Comparison of ENCODE assay signal across 8 mouse cellular contexts in the genomic region with DNA sequence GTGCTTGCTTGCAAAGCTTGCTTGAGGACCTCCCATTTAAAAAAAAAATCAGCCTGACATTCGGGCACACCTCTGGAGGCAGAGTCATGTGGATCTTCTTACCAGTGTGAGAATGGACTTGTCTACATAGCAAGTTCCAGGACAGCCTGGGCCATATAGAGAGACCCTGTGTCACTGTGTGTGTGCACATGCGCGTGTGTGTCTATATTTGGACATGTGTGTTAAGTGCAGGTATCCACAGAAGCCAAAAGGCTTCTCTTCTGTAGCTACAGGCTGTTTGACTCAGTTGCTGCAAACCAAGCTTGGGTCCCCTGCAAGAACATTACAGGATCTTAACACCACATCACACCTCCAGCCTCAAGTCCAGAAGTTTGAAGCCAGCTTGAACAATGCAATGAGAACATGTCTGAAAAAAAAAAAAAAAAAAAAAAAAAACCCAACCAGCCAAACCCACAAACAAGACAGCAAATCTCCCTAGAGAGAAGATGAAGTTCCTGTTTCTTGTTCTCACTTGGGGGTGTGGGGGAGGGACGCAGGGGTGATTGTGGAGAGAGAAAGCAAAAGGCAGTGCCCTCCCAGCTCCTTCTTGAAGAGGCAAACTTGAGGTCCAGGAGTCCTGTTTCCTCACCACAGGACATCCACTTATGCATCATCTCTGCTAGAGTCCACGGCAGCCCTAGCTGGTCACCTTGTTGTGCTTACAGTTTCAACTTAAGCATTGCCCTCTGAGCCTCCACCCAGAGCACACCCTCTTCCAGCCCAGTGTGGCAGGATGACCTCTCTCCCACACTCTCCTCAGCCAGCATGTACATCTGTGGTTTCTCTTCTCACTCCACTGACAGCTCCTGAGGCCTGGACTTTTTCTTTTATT. TPM values are rescaled to one million over a fixed set of nuclear protein-coding genes. Genes with fewer than 3 reads are reported as not detected.
DNase-seq lines count a peak whose midpoint lies in the region; ATAC-seq and TF ChIP-seq lines count a peak whose summit lies in the region.
"Had no signal": no experiment of that assay in that cellular context is flagged by ENCODE, and none has a peak within 500 bp of the region (broad histone marks: within the 10 kb centered on the region; RNA-seq: fewer than 3 reads in every experiment).

No protein-coding gene starts in this region.

- peak overlapping the region; percentile 89 for H3K4me2 ChIP-seq in CH12.LX (ENCODE audit: insufficient read depth, low read depth, poor library complexity, severe bottlenecking)
- H3K4me2 ChIP-seq in intestine, embryonic 15.5 days (replicated peaks) = no peak overlapping the region
- peak overlapping the region; percentile 57 for H3K4me2 ChIP-seq in myocyte (ENCODE audit: low read depth)
- H3K4me2 ChIP-seq in midbrain, embryonic 13.5 days (replicated peaks) = no peak overlapping the region

- dilution Hi-C loops in CH12.LX (cut with MboI; ENCODE audit: extremely low pct_ligation_motif_present, extremely low pct_unique_long_range_greater_than_20kb, low sequenced_read_pairs) = no loop called here

- 17% methylated on average over 5 of the region's 5 CpGs for WGBS in bone marrow, adult 2 months
- 58% methylated on average over 5 of the region's 5 CpGs for WGBS in intestine, embryonic 15.5 days
- WGBS in midbrain, embryonic 13.5 days = 82% methylated on average over 5 of the region's 5 CpGs

- H3K4me3 ChIP-seq in CH12.LX (replicated peaks in 1 of 3; ENCODE audit: low read depth in 2 of 3, low read length in 2 of 3, poor library complexity in 1 of 3) (peak overlapping the region in 1 of 3 experiments; percentile 22), myocyte (no peak overlapping the region)
- H3K4me3 ChIP-seq in bone marrow, adult 2 months (replicated peaks; ENCODE audit: control insufficient read depth, low read depth, low read length) = no peak overlapping the region
- H3K4me3 ChIP-seq in intestine, embryonic 15.5 days (replicated peaks) = no peak overlapping the region
- no peak overlapping the region for H3K4me3 ChIP-seq in midbrain, embryonic 13.5 days (replicated peaks)

- TF ChIP-seq POLR2A in CH12.LX (IDR thresholded peaks at IDR 0.05; ENCODE audit: low read depth, low read length) (0 out of 2 replicates have a peak, but pooled peaks have one; percentile 43), myocyte (IDR thresholded peaks at IDR 0.05; ENCODE audit: insufficient read length, low read depth) (no peak)
- no peak for TF ChIP-seq POLR2A in bone marrow, adult 2 months (IDR thresholded peaks at IDR 0.05; ENCODE audit: borderline replicate concordance, control insufficient read depth, low read depth, low read length)

- peaks cover 15% of the 10 kb centered on the region for H3K9me3 ChIP-seq in CH12.LX (replicated peaks; ENCODE audit: low read length)
- H3K9me3 ChIP-seq in intestine, embryonic 15.5 days = no peaks in the 10 kb centered on the region
- H3K9me3 ChIP-seq in midbrain, embryonic 13.5 days = 0 out of 2 replicates have a peak, but pooled peaks cover 8% of the 10 kb centered on the region

- H3K36me3 ChIP-seq in CH12.LX (replicated peaks in 1 of 2; ENCODE audit: control insufficient read depth in 1 of 2, insufficient read depth in 1 of 2, low read length in 1 of 2) = no peaks in the 10 kb centered on the region
- no peaks in the 10 kb centered on the region for H3K36me3 ChIP-seq in intestine, embryonic 15.5 days
- no peaks in the 10 kb centered on the region for H3K36me3 ChIP-seq in myocyte (ENCODE audit: control insufficient read depth, insufficient read depth)
- H3K36me3 ChIP-seq in midbrain, embryonic 13.5 days = no peaks in the 10 kb centered on the region

- no peak overlapping the region for H3ac ChIP-seq in myocyte (ENCODE audit: control insufficient read depth, insufficient read length)

- no peaks in the 10 kb centered on the region for H3K79me2 ChIP-seq in CH12.LX (replicated peaks; ENCODE audit: control insufficient read depth, extremely low read depth, insufficient read depth, poor library complexity, severe bottlenecking)
- H3K79me2 ChIP-seq in myocyte (ENCODE audit: control insufficient read depth, insufficient read depth) = no peaks in the 10 kb centered on the region

- no peak for TF ChIP-seq CTCF in CH12.LX (conservative IDR thresholded peaks at IDR 0.05 in 1 of 2, IDR thresholded peaks at IDR 0.05 in 1 of 2; ENCODE audit: low read depth in 2 of 2, low read length in 2 of 2)
- no peak for TF ChIP-seq CTCF in bone marrow, adult 2 months (IDR thresholded peaks at IDR 0.05; ENCODE audit: control insufficient read depth, insufficient read depth, low read length)

- 0 out of 2 replicates have a peak, but pooled peaks have one; percentile 23 for ATAC-seq in intestine, embryonic 15.5 days
- ATAC-seq in midbrain, embryonic 13.5 days = no peak
- ATAC-seq: hindbrain, postnatal 0 days had no signal

- peak; percentile 82 for TF ChIP-seq EP300 in CH12.LX (IDR thresholded peaks at IDR 0.05; ENCODE audit: low read length)

- in situ Hi-C loops in CH12.LX (cut with MboI; ENCODE audit: low pct_ligation_motif_present, low pct_unique_long_range_greater_than_20kb, low sequenced_read_pairs) = no loop called here

- peaks cover 16 to 53% of the 10 kb centered on the region in 2 experiments for H3K4me1 ChIP-seq in CH12.LX (ENCODE audit: control insufficient read depth in 1 of 2, insufficient read depth in 2 of 2)
- peaks cover 12% of the 10 kb centered on the region for H3K4me1 ChIP-seq in bone marrow, adult 2 months (ENCODE audit: control insufficient read depth, insufficient read depth, low read length)
- H3K4me1 ChIP-seq in intestine, embryonic 15.5 days (replicated peaks) = 0 out of 2 replicates have a peak, but pooled peaks cover 2% of the 10 kb centered on the region
- no peaks in the 10 kb centered on the region for H3K4me1 ChIP-seq in midbrain, embryonic 13.5 days (replicated peaks)

- no peak for TF ChIP-seq RAD21 in CH12.LX (IDR thresholded peaks at IDR 0.05; ENCODE audit: low read depth, low read length)

- peak overlapping the region; percentile 55; the same call in 1 of the 2 replicates for H3K9ac ChIP-seq in CH12.LX (ENCODE audit: insufficient read depth, low read depth)
- no peak overlapping the region for H3K9ac ChIP-seq in intestine, embryonic 15.5 days
- H3K9ac ChIP-seq in midbrain, embryonic 13.5 days (replicated peaks) = no peak overlapping the region

- H3K27me3 ChIP-seq in CH12.LX (replicated peaks) (no peaks in the 10 kb centered on the region), myocyte (ENCODE audit: control insufficient read depth, insufficient read depth, insufficient read length) (no peaks in the 10 kb centered on the region)
- no peaks in the 10 kb centered on the region for H3K27me3 ChIP-seq in intestine, embryonic 15.5 days (replicated peaks)
- no peaks in the 10 kb centered on the region for H3K27me3 ChIP-seq in midbrain, embryonic 13.5 days

- peak; percentile 91 for DNase-seq in CH12.LX (ENCODE audit: extremely low read depth)
- no peak for DNase-seq in cerebellum, postnatal 36 days
- no peak for DNase-seq in urinary bladder, postnatal 14 days (ENCODE audit: low spot score)

- H3K27ac ChIP-seq in CH12.LX (ENCODE audit: insufficient read depth, low read depth) = peak overlapping the region; percentile 96
- peak overlapping the region; percentile 74 for H3K27ac ChIP-seq in bone marrow, adult 2 months (ENCODE audit: control insufficient read depth, insufficient read depth, low read depth, low read length, poor library complexity)
- H3K27ac ChIP-seq in intestine, embryonic 15.5 days = peak overlapping the region; percentile 58; the same call in 1 of the 2 replicates
- H3K27ac ChIP-seq in midbrain, embryonic 13.5 days = no peak overlapping the region
- H3K27ac ChIP-seq: hindbrain, postnatal 0 days had no signal

TF ChIP-seq in CH12.LX, 34 proteins besides CTCF, POLR2A, EP300 and RAD21 (continues in another document):
- no peak; the same call in 1 of the 2 replicates for TF ChIP-seq JUN (IDR thresholded peaks at IDR 0.05; ENCODE audit: insufficient read depth, low read depth, low read length)

RNA-seq across cellular contexts. Expression of gene Themis2, which starts 11.8 kb away (rescaled TPM):
- total RNA-seq in CH12.LX (2012; rRNA removed) (14.2 and 17.1 TPM in 2 replicates), CH12.LX (2014; rRNA removed) (9.3 and 10.2 TPM in 2 replicates)
- polyA plus RNA-seq in CH12.LX (2012; ENCODE audit: insufficient read length, low read depth) (30.7 and 35.7 TPM in 2 replicates), myocyte (2012; fragmentation: generic; extraction: Trizol) (not detected)
- polyA plus RNA-seq in bone marrow, adult 2 months (2011; ENCODE audit: insufficient read depth, insufficient read length, low replicate concordance, missing spikeins) = 10.5 and 22.4 TPM in 2 replicates
- 1.7 and 2.0 TPM in 2 replicates for polyA plus RNA-seq in intestine, embryonic 15.5 days (2015; fragmentation: Nextera tagmentation; extraction: Ambion mirVana)
- 0.46 and 0.67 TPM in 2 replicates for polyA plus RNA-seq in midbrain, embryonic 13.5 days (2015; fragmentation: Nextera tagmentation; extraction: Ambion mirVana)

RNA-seq across cellular contexts. Expression of gene Ppp1r8, which starts 35.0 kb away (rescaled TPM):
- total RNA-seq in CH12.LX (2012; rRNA removed) = 89.0 and 105 TPM in 2 replicates
- total RNA-seq in CH12.LX (2014; rRNA removed) = 141 and 153 TPM in 2 replicates
- 107 and 113 TPM in 2 replicates for polyA plus RNA-seq in CH12.LX (2012; ENCODE audit: insufficient read length, low read depth)
- 43.5 and 50.2 TPM in 2 replicates for polyA plus RNA-seq in bone marrow, adult 2 months (2011; ENCODE audit: insufficient read depth, insufficient read length, low replicate concordance, missing spikeins)
- 50.4 and 54.1 TPM in 2 replicates for polyA plus RNA-seq in intestine, embryonic 15.5 days (2015; fragmentation: Nextera tagmentation; extraction: Ambion mirVana)
- polyA plus RNA-seq in myocyte (2012; fragmentation: generic; extraction: Trizol) = 62.4 TPM
- 59.8 and 60.4 TPM in 2 replicates for polyA plus RNA-seq in midbrain, embryonic 13.5 days (2015; fragmentation: Nextera tagmentation; extraction: Ambion mirVana)

RNA-seq across cellular contexts. Expression of gene Rpa2, which starts 39.9 kb away (rescaled TPM):
- total RNA-seq in CH12.LX (2012; rRNA removed) (80.2 and 108 TPM in 2 replicates), CH12.LX (2014; rRNA removed) (142 and 157 TPM in 2 replicates)
- polyA plus RNA-seq in CH12.LX (2012; ENCODE audit: insufficient read length, low read depth) (97.9 and 103 TPM in 2 replicates), myocyte (2012; fragmentation: generic; extraction: Trizol) (13.9 TPM)
- polyA plus RNA-seq in bone marrow, adult 2 months (2011; ENCODE audit: insufficient read depth, insufficient read length, low replicate concordance, missing spikeins) = 52.3 and 67.6 TPM in 2 replicates
- 85.5 and 88.1 TPM in 2 replicates for polyA plus RNA-seq in intestine, embryonic 15.5 days (2015; fragmentation: Nextera tagmentation; extraction: Ambion mirVana)
- 58.2 and 58.6 TPM in 2 replicates for polyA plus RNA-seq in midbrain, embryonic 13.5 days (2015; fragmentation: Nextera tagmentation; extraction: Ambion mirVana)

RNA-seq across cellular contexts. Expression of gene Smpdl3b, which starts 51.0 kb away (rescaled TPM):
- total RNA-seq in CH12.LX (2012; rRNA removed) (20.9 and 24.0 TPM in 2 replicates), CH12.LX (2014; rRNA removed) (3.6 and 4.6 TPM in 2 replicates)
- polyA plus RNA-seq in CH12.LX (2012; ENCODE audit: insufficient read length, low read depth) (2.9 TPM in 2 replicates), myocyte (2012; fragmentation: generic; extraction: Trizol) (18.0 TPM)
- polyA plus RNA-seq in bone marrow, adult 2 months (2011; ENCODE audit: insufficient read depth, insufficient read length, low replicate concordance, missing spikeins) = 1.7 TPM in 1 of 2 replicates, not detected in the other
- 5.7 TPM in 2 replicates for polyA plus RNA-seq in intestine, embryonic 15.5 days (2015; fragmentation: Nextera tagmentation; extraction: Ambion mirVana)
- 0.61 and 0.82 TPM in 2 replicates for polyA plus RNA-seq in midbrain, embryonic 13.5 days (2015; fragmentation: Nextera tagmentation; extraction: Ambion mirVana)

Comparison
In these comparisons a context has a peak if more than half of its experiments do, and no peak if none do; other contexts are left out.
1. H3K4me2 ChIP-seq: peak in CH12.LX (single experiment) and myocyte (single experiment); none in intestine, embryonic 15.5 days (single experiment) and midbrain, embryonic 13.5 days (single experiment).